Mouse (Mus musculus) E14TG2a.4 (cell line): Measurements from ENCODE around the gene Sdk1.

Experiments used
- H3K27me3 ChIP-seq: 2 replicates; pipeline ENCODE4 v1.6.1; 2014; ENCODE audit warnings: low read length, control low read depth; ENCODE audit not compliant: insufficient read depth
- H3K36me3 ChIP-seq: 2 replicates; pipeline ENCODE4 v1.6.1; 2014; ENCODE audit warnings: low read length, control low read depth; ENCODE audit not compliant: insufficient read depth
- H3K4me1 ChIP-seq: replicated peaks from 2 replicates; pipeline ENCODE4 v1.6.1; 2014; ENCODE audit warnings: low read depth, low read length, control low read depth
- H3K4me3 ChIP-seq: replicated peaks from 2 replicates; pipeline ENCODE4 v1.5.1; 2014; ENCODE audit warnings: mild to moderate bottlenecking, low read length
- H3K9me3 ChIP-seq: 2 replicates; pipeline ENCODE4 v1.6.1; 2014; ENCODE audit warnings: low read length, control low read depth
- CTCF ChIP-seq: conservative IDR thresholded peaks from 2 replicates; pipeline ENCODE4 v1.5.1; 2014; ENCODE audit warnings: low read length
- NANOG ChIP-seq: IDR thresholded peaks from 2 replicates; pipeline ENCODE4 v1.6.1; 2014; ENCODE audit warnings: borderline replicate concordance, low read length, mixed read lengths
- POU5F1 ChIP-seq: IDR thresholded peaks from 2 replicates; pipeline ENCODE4 v1.6.1; 2014; ENCODE audit warnings: low read length, borderline replicate concordance

Gene Sdk1

DNA sequence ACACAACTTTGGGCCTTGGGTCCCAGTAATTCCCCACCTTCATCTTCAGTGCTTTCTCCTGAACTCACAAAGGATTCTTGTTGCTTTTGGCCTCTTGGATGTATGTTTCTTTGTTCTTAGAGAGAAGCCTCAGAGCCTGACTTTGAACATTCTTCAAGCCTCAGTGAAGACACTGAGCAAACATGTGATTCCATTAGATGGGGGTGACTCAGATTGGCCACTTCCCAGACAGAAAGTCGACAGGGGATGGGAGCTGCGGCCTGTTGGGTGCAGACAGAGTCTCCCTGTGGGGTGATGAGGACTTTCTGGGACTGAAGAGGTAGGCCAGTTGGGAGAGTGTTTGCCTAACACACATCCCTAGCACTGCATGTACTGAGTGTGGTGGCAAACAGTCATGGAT, 405.3 kb downstream of the Sdk1 start:
- H3K4me3 ChIP-seq: no peak overlapping the region
- H3K27me3 ChIP-seq: no peaks in the 10 kb centered on the region
- H3K9me3 ChIP-seq: peaks cover 11% of the 10 kb centered on the region
- no peak for TF ChIP-seq NANOG
- no peaks in the 10 kb centered on the region for H3K4me1 ChIP-seq
- H3K36me3 ChIP-seq: no peaks in the 10 kb centered on the region

DNA sequence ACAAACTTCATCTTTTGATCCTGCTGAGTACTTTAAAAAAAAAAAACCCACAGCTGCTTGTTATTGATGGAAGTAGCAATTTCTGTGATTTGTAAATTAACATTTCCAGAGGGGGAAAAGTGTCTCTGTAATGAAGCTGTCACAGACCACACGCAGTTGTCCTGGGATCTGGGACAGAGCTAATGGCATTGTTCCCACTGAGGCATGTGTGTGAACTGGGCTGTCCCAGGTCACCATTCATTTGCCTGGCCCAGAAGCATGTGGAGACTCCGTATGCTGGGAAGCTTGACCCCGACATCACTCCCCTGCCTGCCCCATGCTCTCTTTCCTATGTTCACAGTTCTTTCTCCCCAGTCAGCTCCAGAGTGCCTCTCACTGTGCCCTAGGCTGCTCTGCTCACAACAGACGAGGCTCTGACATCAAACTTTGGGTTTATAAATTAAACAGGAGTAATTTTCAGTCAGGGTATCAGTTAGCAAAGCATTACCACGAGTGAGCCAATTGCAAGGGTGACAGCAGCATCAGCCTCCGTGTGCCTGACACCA, 408.6 kb downstream of the Sdk1 start:
- no peaks in the 10 kb centered on the region for H3K36me3 ChIP-seq
- no peak overlapping the region for H3K4me3 ChIP-seq
- no peak for TF ChIP-seq NANOG
- no peak for TF ChIP-seq CTCF
- TF ChIP-seq POU5F1: no peak
- no peaks in the 10 kb centered on the region for H3K9me3 ChIP-seq
- no peaks in the 10 kb centered on the region for H3K27me3 ChIP-seq
- H3K4me1 ChIP-seq: no peaks in the 10 kb centered on the region

- no peak overlapping the region for H3K4me3 ChIP-seq
- no peaks in the 10 kb centered on the region for H3K4me1 ChIP-seq
- no peaks in the 10 kb centered on the region for H3K9me3 ChIP-seq
- no peaks in the 10 kb centered on the region for H3K36me3 ChIP-seq
- TF ChIP-seq NANOG: no peak
- no peak for TF ChIP-seq POU5F1
- TF ChIP-seq CTCF: no peak
- no peaks in the 10 kb centered on the region for H3K27me3 ChIP-seq
Measured at GRCm38 (mm10) chr5:141651690-141652377, 410.5 kb downstream of the Sdk1 start.

DNA sequence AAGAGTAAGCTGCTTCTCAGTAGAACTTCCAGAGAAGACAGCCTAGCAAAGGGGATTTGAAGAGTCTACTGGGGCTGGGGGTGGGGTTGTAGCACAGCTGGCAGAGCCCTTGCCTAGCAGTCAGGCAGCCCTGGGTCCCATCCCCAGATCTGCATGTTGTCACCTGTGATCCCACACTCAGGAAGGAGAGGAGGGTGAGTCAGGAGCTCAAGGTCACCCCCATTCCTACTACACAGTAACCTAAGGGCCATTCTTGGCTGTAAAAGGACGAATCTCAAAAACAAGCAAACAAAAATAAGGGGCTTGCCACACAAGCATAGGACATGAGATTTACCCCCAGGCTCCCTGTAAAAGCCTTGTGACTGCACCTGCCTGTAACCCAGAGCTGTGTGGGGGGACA, 435.1 kb downstream of the Sdk1 start:
- no peaks in the 10 kb centered on the region for H3K9me3 ChIP-seq
- no peak overlapping the region for H3K4me3 ChIP-seq
- no peaks in the 10 kb centered on the region for H3K4me1 ChIP-seq
- TF ChIP-seq NANOG: no peak
- no peak for TF ChIP-seq POU5F1
- TF ChIP-seq CTCF: no peak
- H3K27me3 ChIP-seq: no peaks in the 10 kb centered on the region
- H3K36me3 ChIP-seq: no peaks in the 10 kb centered on the region

DNA sequence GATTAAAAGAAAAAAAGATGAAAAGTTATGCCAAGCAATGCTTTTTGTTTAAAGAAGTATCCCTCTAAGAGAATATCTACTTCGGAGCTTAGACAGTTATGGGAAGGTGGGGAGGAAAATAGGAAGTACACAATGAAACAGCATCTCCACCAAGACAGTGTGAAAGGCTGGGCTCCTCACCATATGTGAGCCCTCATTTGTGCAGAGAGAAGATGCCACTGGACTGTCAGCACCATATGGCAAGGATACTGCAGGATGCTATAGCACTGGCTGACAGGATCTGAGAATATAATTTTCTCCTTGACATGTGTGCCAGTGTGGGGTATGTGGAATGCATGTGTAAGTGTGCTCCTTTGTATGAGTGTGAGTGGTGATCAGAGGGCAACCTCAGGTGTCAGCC, 435.7 kb downstream of the Sdk1 start:
- no peaks in the 10 kb centered on the region for H3K27me3 ChIP-seq
- H3K9me3 ChIP-seq: peaks cover 6% of the 10 kb centered on the region
- no peak for TF ChIP-seq CTCF
- TF ChIP-seq POU5F1: no peak
- no peaks in the 10 kb centered on the region for H3K36me3 ChIP-seq
- H3K4me1 ChIP-seq: no peaks in the 10 kb centered on the region
- no peak overlapping the region for H3K4me3 ChIP-seq

DNA sequence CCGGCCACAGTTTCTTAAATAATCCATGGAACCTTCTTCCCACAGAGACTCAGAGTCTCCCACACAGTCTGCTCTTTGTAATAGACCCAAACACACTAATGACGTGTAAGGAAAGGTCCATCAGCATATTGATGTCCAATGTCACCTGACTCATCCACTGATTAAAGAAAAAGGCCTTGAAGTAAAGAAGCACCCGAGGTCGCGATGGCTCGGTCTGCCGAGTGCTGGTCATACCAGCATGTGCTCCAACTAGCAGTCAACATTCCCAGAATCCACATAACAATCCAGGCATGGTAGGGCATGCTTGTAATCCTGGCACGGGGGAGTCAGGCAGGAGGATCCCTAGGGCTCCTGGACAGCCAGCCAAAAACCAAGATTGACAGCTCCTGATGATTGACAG, 436.6 kb downstream of the Sdk1 start:
- H3K36me3 ChIP-seq: no peaks in the 10 kb centered on the region
- no peak overlapping the region for H3K4me3 ChIP-seq
- TF ChIP-seq POU5F1 (no peak), NANOG (no peak), CTCF (no peak)
- H3K4me1 ChIP-seq: no peaks in the 10 kb centered on the region
- H3K27me3 ChIP-seq: no peaks in the 10 kb centered on the region
- peaks cover 12% of the 10 kb centered on the region for H3K9me3 ChIP-seq

DNA sequence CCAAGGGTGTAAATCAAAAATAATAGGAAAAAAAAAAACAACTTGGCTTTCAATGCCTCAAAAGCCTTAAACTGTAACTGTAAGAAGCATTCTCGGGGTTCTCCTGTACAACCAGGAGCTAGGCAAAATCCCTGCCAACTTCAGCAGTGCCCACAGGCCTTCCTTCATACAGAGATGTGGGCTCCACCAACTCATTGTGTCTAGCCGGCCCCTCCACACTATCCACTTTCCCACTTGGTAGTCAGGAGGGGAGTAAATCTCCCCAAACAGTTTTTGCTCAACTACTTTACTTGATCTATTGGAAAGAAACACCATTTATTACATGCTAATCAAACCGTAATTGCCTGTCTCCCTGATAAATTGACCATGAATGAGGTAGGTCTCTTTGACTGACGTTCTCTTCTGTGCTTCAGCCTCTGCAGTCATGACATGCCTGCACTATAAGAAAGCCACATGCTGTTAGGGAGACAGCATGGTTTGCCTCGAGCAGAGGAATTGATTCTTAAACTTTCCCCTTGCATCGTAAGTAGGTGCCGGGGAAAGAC, 445.7 kb downstream of the Sdk1 start:
- Histone ChIP-seq H3K27me3 (no peaks in the 10 kb centered on the region), H3K4me3 (no peak overlapping the region), H3K9me3 (peaks cover 7% of the 10 kb centered on the region), H3K4me1 (no peaks in the 10 kb centered on the region), H3K36me3 (no peaks in the 10 kb centered on the region)
- TF ChIP-seq NANOG (no peak), POU5F1 (no peak)

- Histone ChIP-seq H3K36me3 (no peaks in the 10 kb centered on the region), H3K9me3 (no peaks in the 10 kb centered on the region), H3K4me3 (no peak overlapping the region), H3K4me1 (no peaks in the 10 kb centered on the region), H3K27me3 (no peaks in the 10 kb centered on the region)
- TF ChIP-seq POU5F1 (no peak), CTCF (no peak), NANOG (no peak)
Measured at GRCm38 (mm10) chr5:141689442-141690105, 448.3 kb downstream of the Sdk1 start.

DNA sequence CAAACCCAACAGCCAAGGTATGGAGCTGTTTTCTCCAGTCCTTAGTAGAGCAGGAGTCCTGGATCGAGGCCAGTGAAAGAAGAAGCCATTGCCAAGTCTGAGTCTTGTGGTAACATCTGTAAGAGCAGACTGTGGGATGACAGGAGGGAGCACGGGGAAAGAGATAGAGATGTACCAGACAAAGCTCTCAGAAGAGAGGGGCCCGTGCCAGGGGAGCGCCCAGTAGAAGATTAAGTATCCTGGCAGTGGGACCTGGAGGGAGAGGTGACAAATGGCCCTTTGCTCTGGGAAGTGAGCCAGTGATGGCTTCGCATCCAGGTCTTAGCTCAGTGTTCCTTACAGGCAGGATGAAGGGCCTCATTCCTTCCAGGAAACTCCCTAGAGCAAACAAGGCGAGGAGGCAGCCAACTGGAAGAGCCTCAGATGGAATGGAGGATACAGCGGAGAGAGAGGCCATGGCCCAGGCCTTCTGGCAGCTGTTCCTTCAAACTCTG, 450.2 kb downstream of the Sdk1 start:
- Histone ChIP-seq H3K4me1 (no peaks in the 10 kb centered on the region), H3K27me3 (no peaks in the 10 kb centered on the region), H3K4me3 (no peak overlapping the region), H3K9me3 (no peaks in the 10 kb centered on the region), H3K36me3 (no peaks in the 10 kb centered on the region)
- TF ChIP-seq POU5F1 (no peak), CTCF (no peak), NANOG (no peak)
